Mouse (Mus musculus) heart, embryonic 13.5 days (tissue): Measurements from ENCODE around the gene Derl3. TPM values are rescaled to one million over a fixed set of nuclear protein-coding genes. Genes with fewer than 3 reads are reported as not detected.

Source experiments
- ATAC-seq: fragments of 200-750 bp; cut with Nextera tagmentation; 2 replicates; pipeline ENCODE4 v1.8.0; 2017; ENCODE audit warnings: moderate TSS enrichment; ENCODE audit not compliant: insufficient number of reproducible peaks, low FRiP score, low TSS enrichment; ENCODE audit errors: extremely low read depth
- H3K27ac ChIP-seq: fragments of 300-500 bp; sonication (generic); replicated peaks from 2 replicates; pipeline ENCODE4 v1.5.1; 2015; ENCODE audit warnings: moderate library complexity, mild to moderate bottlenecking, inconsistent platforms
- H3K27me3 ChIP-seq: fragments of 300-500 bp; sonication (generic); replicated peaks from 2 replicates; pipeline ENCODE4 v1.6.1; 2015; ENCODE audit warnings: mild to moderate bottlenecking, inconsistent platforms
- H3K36me3 ChIP-seq: fragments of 300-500 bp; sonication (generic); 2 replicates; pipeline ENCODE4 v1.6.1; 2015; ENCODE audit warnings: mild to moderate bottlenecking, inconsistent platforms
- H3K4me1 ChIP-seq: fragments of 300-500 bp; sonication (generic); 2 replicates; pipeline ENCODE4 v1.6.1; 2015; ENCODE audit warnings: inconsistent platforms
- H3K4me2 ChIP-seq: fragments of 300-500 bp; sonication (generic); 2 replicates; pipeline ENCODE4 v1.6.1; 2015; ENCODE audit warnings: inconsistent platforms, mild to moderate bottlenecking, moderate library complexity
- H3K4me3 ChIP-seq: fragments of 300-500 bp; sonication (generic); 2 replicates; pipeline ENCODE4 v1.5.1; 2015; ENCODE audit warnings: moderate library complexity, mild to moderate bottlenecking, inconsistent platforms
- H3K9ac ChIP-seq: fragments of 300-500 bp; sonication (generic); 2 replicates; pipeline ENCODE4 v1.6.1; 2015; ENCODE audit warnings: inconsistent platforms, mild to moderate bottlenecking, moderate library complexity
- H3K9me3 ChIP-seq: fragments of 300-500 bp; sonication (generic); 2 replicates; pipeline ENCODE4 v1.6.1; 2016; ENCODE audit warnings: inconsistent platforms
- WGBS: fragments of 180-500 bp; shearing (Covaris S2); methylation state at CpG from one replicate; pipeline ENCODE4 v1.1.7; 2015; ENCODE audit warnings: mixed read lengths; 5-methylcytosine and 5-hydroxymethylcytosine counted together
- polyA plus RNA-seq: library from polyadenylated mRNA; unstranded; fragments of >200 nt; fragmentation: Nextera tagmentation; extraction: Ambion mirVana; gene quantifications from 2 replicates; pipeline ENCODE4 v1.2.1, GENCODE M21; 2015

Derl3 gene
- polyA plus RNA-seq, 1 experiment from 2014 or later = 2.4 TPM

- no peak overlapping the region for H3K27ac ChIP-seq
- no peaks in the 10 kb centered on the region for H3K36me3 ChIP-seq
- peaks cover 15% of the 10 kb centered on the region for H3K4me1 ChIP-seq
- no peak overlapping the region for H3K4me2 ChIP-seq
- no peak for ATAC-seq
- H3K9me3 ChIP-seq = no peaks in the 10 kb centered on the region
- no peak overlapping the region for H3K4me3 ChIP-seq
- 87% methylated on average over 7 of the region's 7 CpGs for WGBS
- H3K9ac ChIP-seq = no peak overlapping the region
- peaks cover 21% of the 10 kb centered on the region for H3K27me3 ChIP-seq
Measured at GRCm38 (mm10) chr10:75945213-75945612, 52.0 kb downstream of the Derl3 start.

Other genes with a start within 250 kb of the Derl3 start
- 8.2 TPM in 2 replicates for gene Susd2, start 249.4 kb upstream of the Derl3 start, polyA plus RNA-seq
- gene Cabin1, start 129.1 kb upstream of the Derl3 start, polyA plus RNA-seq = 21.5 and 24.3 TPM in 2 replicates
- gene Ddt, start 120.0 kb upstream of the Derl3 start, polyA plus RNA-seq = 30.8 and 38.9 TPM in 2 replicates
- gene Gm20441, start 112.5 kb upstream of the Derl3 start, polyA plus RNA-seq = not detected in 2 replicates
- gene Gstt3, start 112.0 kb upstream of the Derl3 start, polyA plus RNA-seq = 3.2 and 4.1 TPM in 2 replicates
- 5.3 and 7.1 TPM in 2 replicates for gene Gstt1, start 94.8 kb upstream of the Derl3 start, polyA plus RNA-seq
- gene Gstt4, start 70.9 kb upstream of the Derl3 start, polyA plus RNA-seq = not detected in 2 replicates
- gene Gstt2, start 56.0 kb upstream of the Derl3 start, polyA plus RNA-seq = 9.5 and 13.0 TPM in 2 replicates
- 2,411 and 2,681 TPM in 2 replicates for gene Mif, start 33.2 kb upstream of the Derl3 start, polyA plus RNA-seq
- gene Smarcb1, start 28.2 kb downstream of the Derl3 start, polyA plus RNA-seq = 118 and 125 TPM in 2 replicates
- 463 and 524 TPM in 2 replicates for gene Chchd10, start 39.7 kb downstream of the Derl3 start, polyA plus RNA-seq
- 28.6 and 30.7 TPM in 2 replicates for gene Mmp11, start 43.1 kb downstream of the Derl3 start, polyA plus RNA-seq
- gene Gm867, start 47.3 kb downstream of the Derl3 start, polyA plus RNA-seq = 0.99 and 1.8 TPM in 2 replicates
- 0.25 and 0.41 TPM in 2 replicates for gene Vpreb3, start 49.6 kb downstream of the Derl3 start, polyA plus RNA-seq
- not detected in 2 replicates for gene Gm5134, start 61.1 kb downstream of the Derl3 start, polyA plus RNA-seq
- gene Zfp280b, start 139.2 kb downstream of the Derl3 start, polyA plus RNA-seq = 12.2 and 12.5 TPM in 2 replicates
- gene Slc5a4b, start 217.5 kb downstream of the Derl3 start, polyA plus RNA-seq = not detected in 2 replicates